Mouse (Mus musculus): ENCODE results near the gene Fndc10.

DNA sequence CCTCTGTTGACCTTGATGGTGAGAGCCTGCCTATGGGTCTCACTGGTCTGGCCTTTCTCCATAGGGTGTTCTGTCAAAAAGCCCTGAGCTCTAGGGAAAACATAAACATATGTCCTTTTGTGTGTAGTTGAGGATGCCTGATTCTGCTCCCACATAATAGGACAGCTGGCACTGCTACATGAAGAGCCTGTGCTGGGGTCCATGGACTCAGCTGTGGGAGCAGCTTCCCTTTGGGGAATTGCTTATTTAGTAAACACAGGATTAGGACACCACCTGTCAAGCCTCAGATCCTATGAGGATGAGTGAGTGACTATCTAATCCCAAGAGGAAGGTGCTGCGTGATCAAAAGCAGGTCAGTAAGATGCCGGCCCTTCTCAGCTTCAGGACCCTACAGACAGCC lies 33.9 kb downstream of the Fndc10 start:
- no peak for TF ChIP-seq CTCF (IDR thresholded peaks at IDR 0.05; ENCODE audit: borderline replicate concordance, insufficient read depth, low read length)
- no peak for TF ChIP-seq POLR2A (IDR thresholded peaks at IDR 0.05; ENCODE audit: low read depth, low read length)
